9 mouse cellular contexts compared by ENCODE assay signal in genomic region chr14:15437501-15437941, GRCm38 (mm10). TPM values are rescaled to one million over a fixed set of nuclear protein-coding genes. Genes with fewer than 3 reads are reported as not detected.
DNase-seq lines count a peak whose midpoint lies in the region; ATAC-seq lines count a peak whose summit lies in the region.
"Had no signal": no experiment of that assay in that cellular context is flagged by ENCODE, and none has a peak within 500 bp of the region (broad histone marks: within the 10 kb centered on the region; RNA-seq: fewer than 3 reads in every experiment).

No protein-coding gene starts in this region.

- H3K4me1 ChIP-seq in lung, embryonic 15.5 days = no peaks in the 10 kb centered on the region; the same call in 1 of the 2 replicates
- peaks cover 5 to 8% of the 10 kb centered on the region in 2 experiments; a peak in 3 of 4 replicates for H3K4me1 ChIP-seq in heart, embryonic 14.5 days (ENCODE audit: control insufficient read depth in 2 of 2, insufficient read depth in 2 of 2, low read length in 2 of 2)
- peaks cover 12% of the 10 kb centered on the region for H3K4me1 ChIP-seq in neural tube, embryonic 12.5 days

- peak overlapping the region; percentile 29; the same call in 1 of the 2 replicates for H3K9ac ChIP-seq in lung, embryonic 15.5 days
- H3K9ac ChIP-seq in heart, embryonic 14.5 days (ENCODE audit: low read length) = peak overlapping the region; percentile 73
- H3K9ac ChIP-seq in neural tube, embryonic 12.5 days = no peak overlapping the region

- H3K36me3 ChIP-seq in lung, embryonic 15.5 days = no peaks in the 10 kb centered on the region
- H3K36me3 ChIP-seq in heart, embryonic 14.5 days (ENCODE audit: control insufficient read depth, insufficient read depth, low read length) = no peaks in the 10 kb centered on the region
- no peaks in the 10 kb centered on the region for H3K36me3 ChIP-seq in neural tube, embryonic 12.5 days
- H3K36me3 ChIP-seq: G1E had no signal

- H3K9me3 ChIP-seq in lung, embryonic 15.5 days = no peaks in the 10 kb centered on the region
- H3K9me3 ChIP-seq in heart, embryonic 14.5 days (ENCODE audit: control insufficient read depth, low read length) = no peaks in the 10 kb centered on the region
- H3K9me3 ChIP-seq in neural tube, embryonic 12.5 days = no peaks in the 10 kb centered on the region
- H3K9me3 ChIP-seq: G1E had no signal

- peaks cover 12% of the 10 kb centered on the region for H3K27me3 ChIP-seq in lung, embryonic 15.5 days
- H3K27me3 ChIP-seq in heart, embryonic 14.5 days (ENCODE audit: control insufficient read depth, insufficient read depth, low read length) = no peaks in the 10 kb centered on the region
- H3K27me3 ChIP-seq in neural tube, embryonic 12.5 days (replicated peaks) = peaks cover 21% of the 10 kb centered on the region

- peak overlapping the region; percentile 55 for H3K4me3 ChIP-seq in lung, embryonic 15.5 days
- peak overlapping the region; percentile 70 to 74 for H3K4me3 ChIP-seq in heart, embryonic 14.5 days (ENCODE audit: control insufficient read depth in 1 of 2, insufficient read depth in 1 of 2, low read depth in 1 of 2, low read length in 2 of 2)
- peak overlapping the region; percentile 48 for H3K4me3 ChIP-seq in neural tube, embryonic 12.5 days

- 0% methylated on average over 15 of the region's 15 CpGs for WGBS in lung, embryonic 15.5 days
- 1% methylated on average over 15 of the region's 15 CpGs for WGBS in heart, embryonic 14.5 days
- 3% methylated on average over 15 of the region's 15 CpGs for WGBS in neural tube, embryonic 12.5 days

- 0 out of 2 replicates have a peak, but pooled peaks have one; percentile 47 for ATAC-seq in lung, embryonic 15.5 days (ENCODE audit: borderline replicate concordance, extremely low read depth, low FRiP score, low TSS enrichment)
- ATAC-seq in heart, embryonic 14.5 days (ENCODE audit: insufficient number of reproducible peaks, insufficient read depth, low FRiP score, low read depth) = peak; percentile 28; the same call in 1 of the 2 replicates
- 0 out of 2 replicates have a peak, but pooled peaks have one; percentile 12 for ATAC-seq in neural tube, embryonic 12.5 days (ENCODE audit: low FRiP score, low read depth)
- no peak for ATAC-seq in CD4-positive, CD25-positive, alpha-beta regulatory T cell, adult 4 months

- peak overlapping the region; percentile 96 for H3K4me2 ChIP-seq in lung, embryonic 15.5 days
- peak overlapping the region; percentile 84 for H3K4me2 ChIP-seq in heart, embryonic 14.5 days (ENCODE audit: low read length)
- H3K4me2 ChIP-seq in neural tube, embryonic 12.5 days (replicated peaks) = peak overlapping the region; percentile 89

- no peak overlapping the region for H3K27ac ChIP-seq in lung, embryonic 15.5 days
- H3K27ac ChIP-seq in heart, embryonic 14.5 days (replicated peaks in 1 of 2; ENCODE audit: control insufficient read depth in 1 of 2, insufficient read depth in 1 of 2, low read depth in 2 of 2, low read length in 2 of 2) = peak overlapping the region in 1 of 2 experiments; percentile 74; a peak in 1 of 4 replicates
- no peak overlapping the region for H3K27ac ChIP-seq in neural tube, embryonic 12.5 days

- DNase-seq in lung, postnatal 4 days = no peak
- peak; percentile 19 for DNase-seq in embryo, embryonic 9.5 days (ENCODE audit: extremely low spot score)
- peak; percentile 24 to 31 for DNase-seq in layer of hippocampus, postnatal 10 days (ENCODE audit: low spot score in 2 of 2)
- no peak for DNase-seq in urinary bladder, postnatal 25 days (ENCODE audit: low spot score)

RNA-seq across cellular contexts. Expression of gene Lrrc3b, which starts 1.3 kb away (rescaled TPM):
- 3.2 and 3.4 TPM in 2 replicates for polyA plus RNA-seq in lung, embryonic 15.5 days (2015; fragmentation: Nextera tagmentation; extraction: Ambion mirVana)
- 8.6 and 9.3 TPM in 2 replicates for polyA plus RNA-seq in heart, embryonic 14.5 days (2014; fragmentation: Nextera tagmentation; extraction: Ambion mirVana)
- total RNA-seq in layer of hippocampus, postnatal 10 days (2021) = 1 to 10 TPM; 8.8 to 9.0 TPM
- polyA plus RNA-seq in neural tube, embryonic 12.5 days (2016; fragmentation: Nextera tagmentation; extraction: Ambion mirVana) = 1.0 and 1.9 TPM in 2 replicates
- polyA plus RNA-seq in CD4-positive, CD25-positive, alpha-beta regulatory T cell, adult 4 months (2017; shearing (Covaris generic)) = not detected
- total RNA-seq: G1E had no signal
- polyA plus RNA-seq: G1E had no signal

Comparison
In these comparisons a context has a peak if more than half of its experiments do, and no peak if none do; other contexts are left out.
1. DNase-seq: peak in embryo, embryonic 9.5 days (single experiment) and layer of hippocampus, postnatal 10 days (2 of 2); none in lung, postnatal 4 days (0 of 2) and urinary bladder, postnatal 25 days (single experiment).
2. Peak in every context shown above with its lines, with median percentiles within 50 percentile points of each other: H3K4me2 ChIP-seq and H3K4me3 ChIP-seq.